Mouse (Mus musculus) liver, embryonic 16.5 days (tissue): Measurements from ENCODE around the gene Uso1. TPM values are rescaled to one million over a fixed set of nuclear protein-coding genes. Genes with fewer than 3 reads are reported as not detected.

Experiments
- polyA plus RNA-seq: library from polyadenylated mRNA; unstranded; fragments of >200 nt; fragmentation: Nextera tagmentation; extraction: Ambion mirVana; gene quantifications from 2 replicates; pipeline ENCODE4 v1.2.1, GENCODE M21; 2015

Gene Uso1
- polyA plus RNA-seq, 1 experiment from 2014 or later, result 19.3 TPM

Other genes with a start within 250 kb of the Uso1 start
- 29.1 and 29.3 TPM in 2 replicates for gene Rchy1, start 174.9 kb upstream of the Uso1 start, polyA plus RNA-seq
- gene Odaph, start 150.5 kb upstream of the Uso1 start, polyA plus RNA-seq, result not detected in 2 replicates
- gene Cdkl2, start 94.1 kb upstream of the Uso1 start, polyA plus RNA-seq, result 0.18 and 0.31 TPM in 2 replicates
- gene G3bp2, start 54.2 kb upstream of the Uso1 start, polyA plus RNA-seq, result 40.0 and 40.4 TPM in 2 replicates
- gene U90926, start 77.5 kb downstream of the Uso1 start, polyA plus RNA-seq, result not detected in 2 replicates
- not detected in 2 replicates for gene Ppef2, start 118.3 kb downstream of the Uso1 start, polyA plus RNA-seq
- 5.5 and 6.4 TPM in 2 replicates for gene Naaa, start 140.2 kb downstream of the Uso1 start, polyA plus RNA-seq
- gene Sdad1, start 172.5 kb downstream of the Uso1 start, polyA plus RNA-seq, result 14.5 and 15.0 TPM in 2 replicates
- 0.20 TPM in 1 of 2 replicates, not detected in the other for gene Cxcl9, start 190.1 kb downstream of the Uso1 start, polyA plus RNA-seq
- gene Art3, start 193.9 kb downstream of the Uso1 start, polyA plus RNA-seq, result 0.74 and 0.93 TPM in 2 replicates
- 3.5 and 3.8 TPM in 2 replicates for gene Cxcl10, start 211.0 kb downstream of the Uso1 start, polyA plus RNA-seq